Mouse (Mus musculus): Measurements from ENCODE around the gene Kcna7.

Gene Kcna7

GRCm38 (mm10) chr7:45458748-45459563 is 53.5 kb downstream of the Kcna7 start:
- no peak for DNase-seq (ENCODE audit: low read depth, low spot score)

Data from embryo, embryonic 11.5 days (tissue).